Mouse (Mus musculus) mature B cell (primary cell): ENCODE data around the gene Dvl3.
"Not testable (repeated sequence)": the region's sequence is repeated elsewhere in the genome, so short reads cannot be mapped to it uniquely, and the experiment has no call there.

Experiments
- in situ Hi-C: fragments of 300-500 bp; cut with MboI; formaldehyde crosslinking; loops from 2 replicates; pipeline ENCODE4 v1.14.3; 2019

Gene Dvl3

DNA sequence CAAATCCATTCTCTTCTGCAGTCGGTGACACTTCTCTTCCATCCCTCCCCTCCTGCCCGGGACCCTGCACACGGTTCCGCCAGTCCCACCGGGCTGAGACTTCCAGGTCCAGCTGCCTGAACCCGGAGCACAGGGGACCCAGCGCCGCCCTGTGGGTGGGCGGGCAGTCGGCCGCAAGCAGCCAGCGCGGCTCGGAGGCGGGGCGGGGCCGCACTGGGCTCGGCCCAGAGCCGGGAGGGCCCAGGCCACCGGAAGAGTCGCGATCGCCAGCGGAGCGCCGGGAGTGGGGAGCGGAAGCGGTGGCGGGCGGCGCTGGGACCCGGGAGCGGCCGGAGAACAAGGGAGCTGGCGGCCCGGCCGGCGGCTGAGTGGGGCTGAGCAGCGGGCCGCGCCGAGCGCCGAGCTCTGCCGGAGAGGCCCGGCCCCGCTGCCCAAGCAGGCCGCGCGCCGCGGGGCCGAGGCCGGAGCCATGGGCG is at the start of gene Dvl3:
TSS of gene Dvl3 (plus strand) at position 257 of the 476 bp plus-strand sequence.
- in situ Hi-C loops = no loop called here

DNA sequence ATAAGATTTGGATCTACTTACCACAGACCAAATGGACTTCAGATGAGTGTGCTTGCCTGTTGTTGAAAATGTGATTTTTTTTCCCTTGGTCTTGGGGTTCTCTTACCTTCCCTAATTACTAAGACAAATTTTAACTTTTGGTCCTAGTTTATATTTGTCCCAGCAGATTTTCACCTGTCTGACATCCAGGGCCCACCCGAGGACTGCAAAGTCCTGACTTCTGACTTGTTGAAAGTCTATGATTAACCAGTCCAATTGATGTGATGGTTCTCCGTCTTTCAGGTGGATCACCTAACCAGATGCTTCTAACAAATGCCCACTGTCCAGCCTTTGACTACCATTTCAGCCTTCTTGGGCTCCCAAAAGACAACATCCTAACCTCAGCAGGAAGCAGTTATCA is 45.8 kb upstream of the Dvl3 start:
- in situ Hi-C loops = no loop called here

DNA sequence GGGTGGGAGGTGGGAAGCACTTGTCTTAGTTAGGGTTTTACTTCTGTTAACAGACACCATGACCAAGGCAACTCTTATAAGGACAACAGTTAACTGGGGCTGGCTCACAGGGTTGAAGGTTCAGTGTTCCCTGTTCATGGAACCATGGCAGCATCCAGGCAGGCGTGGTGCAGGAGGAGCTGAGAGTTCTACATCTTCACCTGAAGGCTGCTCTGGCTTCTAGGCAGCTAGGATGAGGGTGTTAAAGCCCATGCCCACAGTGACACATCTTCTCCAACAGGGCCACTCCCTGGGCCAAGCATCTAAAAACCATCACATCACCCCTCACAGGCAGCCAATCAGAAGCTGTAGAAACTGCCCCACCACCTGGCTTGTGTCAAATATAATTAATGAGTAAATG is 45.1 kb upstream of the Dvl3 start:
- in situ Hi-C loops = no loop called here

DNA sequence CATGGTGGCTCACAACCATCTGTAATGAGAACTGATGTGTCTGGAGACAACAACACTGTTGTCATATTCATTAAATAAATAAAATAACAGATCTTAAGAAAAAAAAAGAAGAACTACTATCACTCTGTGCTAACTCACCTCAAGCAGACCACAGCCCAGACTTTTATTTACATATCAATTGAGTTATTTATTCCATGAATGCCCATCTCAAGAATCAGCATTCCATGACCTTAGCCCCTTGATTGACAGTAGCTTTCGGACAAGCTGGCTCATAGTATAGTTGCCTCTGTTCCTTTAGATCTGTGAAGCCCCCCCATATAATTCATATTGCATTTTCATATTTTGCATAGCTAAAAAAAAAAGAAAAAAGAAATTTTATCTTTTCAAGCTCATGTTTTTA is 43.0 kb upstream of the Dvl3 start:
- in situ Hi-C loops = no loop called here

DNA sequence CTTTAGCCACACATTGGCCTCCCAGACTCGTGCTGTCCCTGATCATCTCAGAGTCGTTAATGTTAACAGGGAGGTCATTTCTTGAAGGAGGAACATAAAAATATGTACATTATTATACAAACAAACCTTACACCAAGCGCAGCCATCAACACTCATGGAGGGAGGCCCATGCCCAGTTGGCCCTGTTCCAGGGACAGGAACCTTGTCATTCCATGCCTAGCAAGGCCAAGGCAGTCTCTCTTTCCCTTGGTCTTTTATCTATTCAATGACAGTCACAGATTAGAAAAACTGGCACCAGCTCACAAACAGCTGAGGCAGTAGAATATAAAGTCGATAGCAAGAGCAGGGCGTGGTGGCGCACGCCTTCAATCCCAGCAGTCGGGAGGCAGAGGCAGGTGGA is 42.6 kb upstream of the Dvl3 start:
- in situ Hi-C loops = no loop called here

DNA sequence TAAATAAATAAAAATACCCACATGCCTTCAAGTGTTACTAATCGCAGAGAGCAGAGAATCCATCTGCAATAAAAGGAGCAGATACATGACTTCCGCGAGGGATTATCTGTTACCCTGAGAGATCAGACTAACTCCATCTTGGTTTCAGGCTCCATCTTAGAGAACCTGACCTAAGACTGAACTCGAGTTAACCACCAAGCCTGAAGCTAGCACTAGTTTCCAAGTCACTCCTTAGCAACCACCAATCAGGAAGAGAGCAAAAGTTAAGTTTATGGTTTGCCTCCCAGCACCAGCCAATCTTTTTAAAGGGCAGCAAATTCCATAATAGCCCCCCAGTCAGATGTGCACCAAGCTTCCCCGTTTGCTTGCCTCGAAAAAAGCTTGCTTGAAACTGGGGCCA is 42.0 kb upstream of the Dvl3 start:
- in situ Hi-C loops = no loop called here

DNA sequence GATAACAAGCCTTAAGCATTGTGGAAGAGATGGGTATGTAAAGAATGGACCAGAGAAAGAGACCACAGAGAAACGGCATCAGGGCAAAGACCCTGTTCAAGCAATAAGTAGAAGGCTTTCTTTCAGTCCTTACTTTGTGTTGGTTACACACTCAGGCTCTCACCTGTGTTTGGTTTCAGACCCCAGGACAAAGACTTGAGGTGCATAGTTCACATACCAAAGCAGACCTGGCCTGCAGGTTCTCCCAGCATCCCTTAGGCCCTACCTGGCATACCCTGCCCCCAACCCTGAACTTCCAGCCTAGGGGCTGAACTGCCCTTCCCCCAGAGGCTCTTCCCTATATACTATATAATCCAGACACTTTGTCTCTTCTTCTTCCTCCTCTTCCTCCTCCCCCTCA is 41.4 kb upstream of the Dvl3 start:
- in situ Hi-C loops = no loop called here

DNA sequence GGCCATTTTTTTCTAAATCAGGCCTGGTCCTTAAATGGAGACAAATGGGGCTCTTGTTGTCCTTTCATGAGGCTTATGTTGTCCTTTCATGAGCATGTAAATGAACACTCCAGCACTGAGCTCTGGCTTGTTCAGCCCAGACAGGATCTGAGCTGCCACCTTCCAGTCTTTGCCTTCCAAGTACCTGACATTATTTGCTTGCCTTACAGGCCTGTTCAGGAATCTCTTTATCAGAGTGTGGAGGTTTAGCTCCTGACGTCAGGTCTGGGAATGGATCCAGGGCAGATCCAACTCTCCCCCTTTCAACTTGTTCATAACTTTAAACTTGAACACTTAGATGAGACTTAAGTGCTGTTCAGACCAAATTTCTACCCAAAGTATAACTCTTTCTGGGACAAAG is 39.9 kb upstream of the Dvl3 start:
- in situ Hi-C loops = no loop called here

DNA sequence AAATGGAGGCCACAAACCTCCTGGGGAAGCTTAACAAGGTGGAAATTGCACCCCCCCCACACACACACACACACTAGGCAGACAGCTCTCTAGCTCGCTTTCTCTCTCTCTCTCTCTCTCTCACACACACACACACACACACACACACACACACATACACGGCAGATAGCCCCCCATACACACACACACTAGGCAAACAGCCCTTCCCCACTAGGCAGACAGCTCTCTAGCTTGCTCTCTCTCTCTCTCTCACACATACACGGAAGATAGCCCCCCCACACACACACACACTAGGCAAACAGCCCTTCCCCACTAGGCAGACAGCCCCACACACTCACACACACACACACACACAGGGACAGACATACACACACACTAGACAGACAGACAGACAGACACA is 39.5 kb upstream of the Dvl3 start:
- in situ Hi-C loops = no loop called here

DNA sequence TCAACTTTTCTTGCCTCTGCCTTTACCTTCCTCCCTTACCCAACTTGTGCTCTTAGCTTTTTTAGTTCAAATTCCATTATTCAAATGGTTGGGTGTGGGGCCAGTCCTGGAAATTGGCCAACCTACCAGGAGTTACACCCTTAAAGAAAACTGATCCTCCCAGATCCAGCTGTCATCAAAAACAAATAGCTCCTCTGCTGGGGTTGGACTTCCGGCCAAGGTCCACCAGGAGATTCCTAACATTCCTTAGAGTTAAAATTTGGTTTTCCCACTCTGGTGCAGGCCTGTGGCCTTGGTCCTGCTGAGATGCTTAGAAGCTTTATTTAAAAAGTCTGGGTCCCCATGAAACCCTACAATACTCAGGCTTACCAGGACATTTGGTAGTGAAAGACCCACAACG is 38.3 kb upstream of the Dvl3 start:
- in situ Hi-C loops = no loop called here

DNA sequence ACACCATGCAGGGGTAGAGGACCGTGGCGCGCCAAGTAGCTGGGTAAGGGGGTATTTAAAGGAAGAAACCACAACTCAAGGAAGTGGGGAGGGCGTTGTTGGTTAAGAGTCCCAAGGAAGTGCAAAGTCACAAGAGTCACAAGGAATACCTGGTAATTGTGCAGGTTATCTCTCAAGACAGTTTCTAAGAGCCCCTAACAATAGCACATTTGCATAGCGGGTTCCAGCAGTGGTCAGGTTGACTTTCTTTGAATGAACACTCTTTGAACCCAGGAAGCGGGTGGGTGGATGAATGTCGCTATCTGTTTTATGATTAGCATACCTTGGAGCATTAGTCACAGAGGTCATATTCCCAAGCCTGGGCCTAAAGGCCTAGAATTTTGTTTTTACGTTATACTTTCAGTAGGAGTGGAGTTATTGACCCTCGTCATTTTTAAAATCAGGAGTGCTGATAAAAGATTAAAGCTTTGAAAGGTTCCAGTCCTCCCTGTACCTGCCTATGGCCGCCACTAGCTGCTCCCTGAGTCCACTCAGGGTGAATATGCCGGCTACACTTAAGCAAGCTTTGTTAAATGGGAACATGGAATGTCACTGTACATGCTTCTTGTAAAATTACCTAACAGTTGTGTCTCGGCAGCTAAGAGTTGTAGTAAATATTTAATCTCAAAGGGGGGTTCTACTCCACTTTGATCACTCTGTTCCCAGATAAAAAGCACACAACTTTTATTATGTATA is 37.6 kb upstream of the Dvl3 start:
- in situ Hi-C loops = not testable (repeated sequence)

DNA sequence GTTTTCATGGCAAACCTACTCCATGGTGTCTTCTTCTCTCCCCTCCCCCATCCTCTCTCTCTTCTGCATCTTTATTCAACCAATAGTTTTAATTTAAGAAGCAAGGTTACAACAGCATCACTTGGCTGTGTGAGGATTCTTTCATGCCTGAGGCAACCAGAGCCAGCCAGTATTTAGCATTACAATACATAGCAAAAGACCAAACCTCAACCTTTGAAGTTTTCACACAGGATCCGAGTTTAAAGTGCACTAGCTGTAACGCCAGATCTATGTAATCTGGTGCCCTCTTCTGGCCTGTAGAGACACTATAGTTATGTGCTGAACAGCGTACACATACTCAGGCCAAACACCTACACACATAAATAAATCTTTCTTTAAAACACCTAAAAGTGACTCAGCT is 36.7 kb upstream of the Dvl3 start:
- in situ Hi-C loops = no loop called here

DNA sequence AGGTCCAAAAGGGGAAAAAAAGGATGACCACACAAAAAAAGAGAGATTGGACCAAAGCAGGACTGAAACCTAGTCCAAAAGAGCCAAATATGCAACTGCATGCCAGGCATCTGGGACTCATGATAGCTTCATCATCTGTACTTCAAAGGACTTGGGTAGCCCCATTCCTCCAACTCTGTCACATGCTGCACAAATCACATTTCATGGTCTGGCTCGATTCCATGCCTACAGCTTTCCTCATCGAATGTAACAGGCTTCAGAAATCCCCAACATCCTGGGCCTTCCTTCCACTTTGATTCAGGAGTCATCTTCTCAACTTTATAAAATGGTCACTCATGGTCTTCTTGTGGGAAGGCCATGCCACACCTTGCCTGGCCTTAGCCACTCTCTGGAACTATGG is 35.0 kb upstream of the Dvl3 start:
- in situ Hi-C loops = no loop called here

DNA sequence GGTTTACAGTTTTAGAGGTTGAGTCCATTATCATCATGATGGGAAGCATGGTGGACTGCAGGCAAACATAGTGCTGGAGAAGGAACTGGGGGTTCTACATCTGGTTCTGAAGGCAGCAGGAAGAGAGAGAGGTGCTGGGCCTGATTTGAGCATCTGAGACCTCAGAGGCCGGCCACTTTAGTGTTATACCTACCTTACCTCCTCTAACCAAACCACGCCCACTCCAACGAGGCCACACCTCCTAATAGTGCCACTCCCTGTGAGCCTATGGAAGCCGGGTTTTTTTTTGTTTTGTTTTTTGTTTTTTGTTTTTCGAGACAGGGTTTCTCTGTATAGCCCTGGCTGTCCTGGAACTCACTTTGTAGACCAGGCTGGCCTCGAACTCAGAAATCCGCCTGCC is 33.1 kb upstream of the Dvl3 start:
- in situ Hi-C loops = not testable (repeated sequence)

DNA sequence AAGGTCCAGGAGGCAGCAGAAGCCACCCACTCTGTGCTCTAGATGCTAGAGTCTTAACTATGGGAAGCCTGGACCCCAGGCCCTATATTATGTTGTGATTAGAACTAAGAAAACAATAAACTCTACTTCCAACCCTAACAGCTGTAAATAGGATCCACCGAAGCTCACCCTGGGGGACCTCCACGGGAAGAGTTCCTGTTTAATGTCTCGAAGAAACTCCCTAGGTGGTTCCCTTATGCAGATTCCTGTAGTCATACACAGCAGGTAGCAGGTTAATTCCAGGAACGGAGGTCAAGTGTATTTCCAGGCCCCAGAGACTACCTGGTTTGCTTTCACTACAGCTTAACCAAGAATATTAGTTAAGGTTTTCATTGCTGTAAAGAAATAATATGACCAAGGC is 31.7 kb upstream of the Dvl3 start:
- in situ Hi-C loops = no loop called here

DNA sequence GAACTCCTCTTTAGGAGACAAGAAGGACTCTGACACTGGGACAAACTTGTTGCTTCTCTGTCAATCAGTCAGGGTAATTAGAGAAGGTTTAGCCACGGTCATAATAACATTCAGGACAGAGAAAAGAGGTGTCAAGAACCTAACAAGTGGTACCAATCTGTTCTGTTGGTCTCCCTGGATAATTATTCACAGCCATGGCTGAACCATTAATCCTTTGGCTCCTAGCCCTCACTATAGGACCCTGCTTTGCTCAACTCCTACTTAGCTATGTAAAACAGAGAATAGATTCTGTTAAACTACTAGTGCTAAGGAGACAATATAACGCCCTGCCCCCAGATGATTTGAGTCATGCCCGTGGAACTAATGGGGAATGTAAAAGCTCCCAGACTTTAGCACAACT is 30.7 kb upstream of the Dvl3 start:
- in situ Hi-C loops = no loop called here

DNA sequence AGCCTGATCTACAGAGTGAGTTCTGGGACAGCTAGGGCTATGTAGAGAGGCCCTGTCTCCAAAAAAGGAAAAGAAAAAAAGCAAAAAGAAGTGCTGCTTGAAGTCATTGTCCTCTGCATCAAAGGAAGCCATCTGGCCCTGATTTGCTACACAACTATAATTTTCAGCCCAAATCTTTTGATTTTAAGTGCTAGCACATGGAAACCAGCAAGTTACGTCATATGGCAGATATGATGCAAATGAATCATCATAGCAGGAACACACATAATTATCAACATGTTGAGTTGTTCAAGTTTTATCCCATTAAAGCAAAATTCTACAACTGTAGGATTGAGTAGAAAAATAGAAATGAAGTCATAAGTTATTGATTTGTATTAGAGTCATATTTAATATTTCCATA is 28.6 kb upstream of the Dvl3 start:
- in situ Hi-C loops = no loop called here

DNA sequence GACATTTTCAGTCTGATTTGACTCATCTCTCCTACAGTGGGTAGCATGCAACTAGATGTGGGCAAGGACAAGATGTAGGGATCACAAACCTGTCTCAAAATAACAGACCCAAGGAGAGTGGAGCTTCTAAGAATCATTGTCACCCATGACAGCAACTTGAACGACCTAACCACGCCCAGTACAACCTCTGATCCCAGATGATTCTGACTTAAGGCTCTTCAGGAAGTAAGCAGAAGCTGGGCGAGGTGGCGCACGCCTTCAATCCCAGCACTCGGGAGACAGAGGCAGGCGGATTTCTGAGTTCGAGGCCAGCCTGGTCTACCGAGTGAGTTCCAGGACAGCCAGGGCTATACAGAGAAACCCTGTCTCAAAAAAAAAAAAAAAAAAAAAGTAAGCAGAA is 28.0 kb upstream of the Dvl3 start:
- in situ Hi-C loops = not testable (repeated sequence)

DNA sequence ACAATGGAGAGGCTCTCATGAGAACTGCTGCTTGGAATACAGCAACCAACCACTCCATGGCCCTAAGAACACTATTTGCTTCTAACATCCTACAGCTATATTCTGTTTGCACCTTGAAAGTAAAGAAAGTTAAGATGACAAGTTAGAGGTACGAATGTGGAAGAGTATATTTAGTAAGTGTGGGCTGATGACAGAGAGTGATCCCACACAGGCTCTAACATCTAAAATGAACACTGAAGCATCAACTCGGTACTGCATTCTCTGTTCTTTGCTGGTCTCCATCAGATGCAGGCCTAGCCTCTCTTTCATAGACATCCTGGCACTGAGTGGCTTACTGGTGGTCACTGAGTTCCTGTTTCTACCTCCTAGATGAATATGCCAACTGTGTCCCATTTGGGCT is 27.5 kb upstream of the Dvl3 start:
- in situ Hi-C loops = no loop called here

DNA sequence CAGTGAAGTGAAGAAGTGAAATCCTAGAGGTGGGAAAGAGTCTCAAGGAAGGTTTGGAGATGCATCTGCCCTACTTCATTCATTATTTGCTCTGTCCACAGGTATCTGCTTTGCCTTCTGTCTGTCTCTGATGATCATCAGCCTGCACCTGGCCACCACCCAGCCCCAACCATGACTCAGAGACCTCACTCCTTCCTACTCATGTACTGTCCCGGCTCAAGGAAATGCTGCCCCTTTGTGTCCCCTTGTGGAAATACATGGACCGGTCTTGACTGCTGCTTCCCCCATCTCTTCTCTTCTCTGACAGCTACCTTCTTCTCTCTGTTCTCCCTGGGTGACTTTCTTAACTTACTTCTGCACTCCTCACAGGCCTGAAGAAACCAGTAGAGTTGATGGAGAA is 26.2 kb upstream of the Dvl3 start:
- in situ Hi-C loops = loop anchor here (10.0 kb wide), 1 partner anchor 154 kb away; no protein-coding TSS in a partner anchor

DNA sequence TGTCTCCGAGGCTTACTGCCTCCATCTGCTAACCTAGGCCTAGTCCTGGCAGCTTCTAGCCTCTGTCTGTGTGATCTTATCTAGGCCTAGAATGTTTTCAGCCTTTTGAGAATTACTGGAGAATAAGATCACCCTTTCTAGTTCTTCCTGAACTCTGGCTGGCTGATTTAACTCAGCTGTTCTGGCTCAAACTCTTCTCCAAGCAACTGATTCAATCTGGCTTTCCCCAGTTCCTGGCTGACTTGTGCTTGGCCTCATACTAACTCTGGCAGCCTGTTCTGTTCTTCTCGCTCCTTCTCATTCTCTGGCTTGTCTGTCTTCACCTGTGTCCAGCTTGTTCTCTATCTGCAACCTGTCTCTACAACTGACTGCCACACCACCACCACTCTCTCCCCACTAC is 25.5 kb upstream of the Dvl3 start:
- in situ Hi-C loops = loop anchor here (10.0 kb wide), 1 partner anchor 154 kb away; no protein-coding TSS in a partner anchor

DNA sequence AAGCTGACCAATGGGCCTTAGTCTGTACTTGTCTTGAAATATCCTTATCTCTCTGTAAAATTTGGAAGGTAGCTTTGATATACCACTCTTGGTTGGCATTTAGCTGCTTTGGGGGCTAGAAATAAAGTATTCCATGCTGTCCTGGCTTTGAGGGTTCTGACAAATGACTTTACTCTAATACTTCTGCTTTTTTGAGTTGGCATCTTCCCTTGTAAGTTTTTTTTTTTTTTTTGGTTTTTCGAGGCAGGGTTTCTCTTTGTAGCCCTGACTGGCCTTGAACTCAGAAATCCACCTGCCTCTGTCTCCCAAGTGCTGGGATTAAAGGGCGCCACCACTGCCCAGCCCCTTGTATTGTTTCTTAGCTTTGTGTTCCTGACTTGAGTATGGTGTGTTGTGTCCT is 23.3 kb upstream of the Dvl3 start:
- in situ Hi-C loops = loop anchor here (10.0 kb wide), 1 partner anchor 151 kb away; no protein-coding TSS in a partner anchor

DNA sequence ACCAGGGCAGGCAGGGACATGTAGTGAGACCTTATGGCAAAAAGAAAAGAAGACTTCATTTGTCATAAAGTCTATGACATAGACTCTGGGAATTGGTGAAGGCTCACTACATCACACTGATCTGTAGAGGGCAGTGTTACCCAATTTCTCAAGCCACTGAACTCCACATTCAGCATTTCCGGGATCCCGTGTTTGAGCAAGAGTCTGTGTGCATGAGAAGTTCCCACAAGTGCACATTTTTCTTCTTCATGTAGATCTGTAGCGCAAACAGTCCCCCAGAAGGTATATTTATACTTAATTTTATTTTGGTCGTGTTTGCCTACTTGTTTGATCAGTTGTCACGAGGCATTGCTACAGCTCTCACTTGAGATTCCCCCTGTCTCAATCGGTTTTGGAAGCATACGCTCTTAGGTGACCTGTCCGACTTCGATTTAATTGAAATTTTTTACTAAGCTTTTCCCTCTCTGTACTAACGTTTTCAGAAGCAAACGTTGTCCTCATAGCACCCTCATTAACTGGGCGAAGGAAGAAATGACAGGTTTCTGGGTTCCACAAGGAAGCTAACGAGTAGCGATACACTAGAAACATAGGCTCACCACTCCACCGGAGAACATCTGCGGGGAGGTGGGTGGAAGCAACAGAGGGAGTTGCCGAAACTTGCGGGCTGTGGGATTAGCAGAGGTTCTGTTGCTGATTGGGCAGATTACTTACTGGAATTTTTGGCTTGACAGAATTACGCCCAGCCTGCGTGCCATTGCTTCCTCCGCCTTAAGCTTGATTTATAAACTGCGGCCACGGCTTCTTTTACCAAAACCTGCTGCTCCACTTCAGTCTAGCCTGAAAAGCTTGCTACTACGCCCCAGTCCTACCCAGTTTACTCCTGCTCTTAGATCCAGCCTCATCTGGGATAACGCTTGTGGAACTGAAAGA is 19.8 kb upstream of the Dvl3 start:
- in situ Hi-C loops = loop anchor here (10.0 kb wide), 1 partner anchor 148 kb away; no protein-coding TSS in a partner anchor
